Mouse (Mus musculus) embryonic facial prominence, embryonic 11.5 days (tissue): ENCODE data around the gene Ebp. TPM values are rescaled to one million over a fixed set of nuclear protein-coding genes. Genes with fewer than 3 reads are reported as not detected.
A peak's percentile ranks its signal among the peaks of the same experiment; 100 is the strongest.

ENCODE experiments used
- ATAC-seq: fragments of 200-750 bp; cut with Nextera tagmentation; replicated peaks from 2 replicates; pipeline ENCODE4 v1.8.0; 2017; ENCODE audit warnings: low read depth; ENCODE audit not compliant: insufficient number of reproducible peaks, low FRiP score, low TSS enrichment
- DNase-seq: peaks from one replicate; pipeline ENCODE4 v3.0.0-alpha.2; 2015; ENCODE audit warnings: low spot score
- H3K27ac ChIP-seq: fragments of 300-500 bp; sonication (generic); replicated peaks from 2 replicates; pipeline ENCODE4 v1.5.1; 2014; ENCODE audit warnings: mild to moderate bottlenecking, low read depth, low read length, control low read depth
- H3K27me3 ChIP-seq: fragments of 300-500 bp; sonication (generic); 2 replicates; pipeline ENCODE4 v1.6.1; 2014; ENCODE audit warnings: mild to moderate bottlenecking, low read length, moderate library complexity, mixed read lengths; ENCODE audit not compliant: control insufficient read depth, insufficient read depth
- H3K36me3 ChIP-seq: fragments of 300-500 bp; sonication (generic); replicated peaks from 2 replicates; pipeline ENCODE4 v1.6.1; 2014; ENCODE audit warnings: low read depth, mild to moderate bottlenecking, low read length, moderate library complexity, mixed read lengths; ENCODE audit not compliant: control insufficient read depth, insufficient read depth
- H3K4me1 ChIP-seq: fragments of 300-500 bp; sonication (generic); 2 replicates; pipeline ENCODE4 v1.6.1; 2014; ENCODE audit warnings: low read length, mixed read lengths; ENCODE audit not compliant: control insufficient read depth, insufficient read depth
- H3K4me2 ChIP-seq: fragments of 300-500 bp; sonication (generic); 2 replicates; pipeline ENCODE4 v1.6.1; 2014; ENCODE audit warnings: low read depth, mild to moderate bottlenecking, control low read depth, low read length, moderate library complexity
- H3K4me3 ChIP-seq: fragments of 300-500 bp; sonication (generic); 2 replicates; pipeline ENCODE4 v1.5.1; 2014; ENCODE audit warnings: low read depth, low read length, control low read depth
- H3K9ac ChIP-seq: fragments of 300-500 bp; sonication (generic); replicated peaks from 2 replicates; pipeline ENCODE4 v1.6.1; 2014; ENCODE audit warnings: mild to moderate bottlenecking, control low read depth, low read length
- H3K9me3 ChIP-seq: fragments of 300-500 bp; sonication (generic); replicated peaks from 2 replicates; pipeline ENCODE4 v1.6.1; 2016; ENCODE audit warnings: mild to moderate bottlenecking, low read length, inconsistent platforms, mixed read lengths; ENCODE audit not compliant: control insufficient read depth
- WGBS: fragments of 180-500 bp; shearing (Covaris S2); extraction: QIAGEN DNeasy Blood & Tissue Kit; methylation state at CpG from one replicate; pipeline ENCODE4 v1.1.7; 2014; 5-methylcytosine and 5-hydroxymethylcytosine counted together
- polyA plus RNA-seq: library from polyadenylated mRNA; unstranded; fragments of >200 nt; fragmentation: Nextera tagmentation; extraction: Ambion mirVana; gene quantifications from 2 replicates; pipeline ENCODE4 v1.2.1, GENCODE M21; 2014

Gene Ebp
- polyA plus RNA-seq, 1 experiment from 2014 or later, result 33.2 TPM

GRCm38 (mm10) chrX:8205551-8205950 is 12.2 kb upstream of the Ebp start:
- ATAC-seq, result no peak
- no peaks in the 10 kb centered on the region for H3K27me3 ChIP-seq
- 34% methylated on average over 7 of the region's 7 CpGs for WGBS
- H3K4me2 ChIP-seq, result peak overlapping the region; percentile 42
- no peaks in the 10 kb centered on the region for H3K9me3 ChIP-seq
- no peak for DNase-seq
- H3K4me3 ChIP-seq, result peak overlapping the region; percentile 50
- H3K9ac ChIP-seq, result peak overlapping the region; percentile 64; the same call in 1 of the 2 replicates
- no peaks in the 10 kb centered on the region for H3K4me1 ChIP-seq
- no peaks in the 10 kb centered on the region for H3K36me3 ChIP-seq
- no peak overlapping the region for H3K27ac ChIP-seq

GRCm38 (mm10) chrX:8205088-8205487 is 11.8 kb upstream of the Ebp start:
- no peaks in the 10 kb centered on the region for H3K27me3 ChIP-seq
- no peaks in the 10 kb centered on the region for H3K9me3 ChIP-seq
- DNase-seq, result no peak
- no peak overlapping the region for H3K4me3 ChIP-seq
- no peaks in the 10 kb centered on the region for H3K4me1 ChIP-seq
- no peak for ATAC-seq
- no peak overlapping the region for H3K4me2 ChIP-seq
- H3K36me3 ChIP-seq, result no peaks in the 10 kb centered on the region
- no peak overlapping the region for H3K27ac ChIP-seq
- no peak overlapping the region for H3K9ac ChIP-seq
- WGBS, result 74% methylated on average over 4 of the region's 4 CpGs

GRCm38 (mm10) chrX:8204076-8204475 is 10.8 kb upstream of the Ebp start:
- H3K4me2 ChIP-seq, result no peak overlapping the region
- 84% methylated on average over 10 of the region's 10 CpGs for WGBS
- no peak for DNase-seq

GRCm38 (mm10) chrX:8203105-8203504 is 9.8 kb upstream of the Ebp start:
- ATAC-seq (no peak), DNase-seq (no peak)
- no peaks in the 10 kb centered on the region for H3K4me1 ChIP-seq
- no peaks in the 10 kb centered on the region for H3K27me3 ChIP-seq
- H3K9ac ChIP-seq, result no peak overlapping the region
- H3K36me3 ChIP-seq, result no peaks in the 10 kb centered on the region
- no peaks in the 10 kb centered on the region for H3K9me3 ChIP-seq
- H3K27ac ChIP-seq, result no peak overlapping the region
- no peak overlapping the region for H3K4me2 ChIP-seq
- no peak overlapping the region for H3K4me3 ChIP-seq
- 80% methylated on average over 14 of the region's 14 CpGs for WGBS

More at GRCm38 (mm10) chrX:8204076-8204475, 10.8 kb upstream of the Ebp start:
- no peak overlapping the region for H3K9ac ChIP-seq
- no peaks in the 10 kb centered on the region for H3K27me3 ChIP-seq
- H3K9me3 ChIP-seq, result no peaks in the 10 kb centered on the region
- H3K4me3 ChIP-seq, result no peak overlapping the region
- H3K4me1 ChIP-seq, result no peaks in the 10 kb centered on the region
- no peaks in the 10 kb centered on the region for H3K36me3 ChIP-seq
- no peak overlapping the region for H3K27ac ChIP-seq
- ATAC-seq, result no peak

DNA sequence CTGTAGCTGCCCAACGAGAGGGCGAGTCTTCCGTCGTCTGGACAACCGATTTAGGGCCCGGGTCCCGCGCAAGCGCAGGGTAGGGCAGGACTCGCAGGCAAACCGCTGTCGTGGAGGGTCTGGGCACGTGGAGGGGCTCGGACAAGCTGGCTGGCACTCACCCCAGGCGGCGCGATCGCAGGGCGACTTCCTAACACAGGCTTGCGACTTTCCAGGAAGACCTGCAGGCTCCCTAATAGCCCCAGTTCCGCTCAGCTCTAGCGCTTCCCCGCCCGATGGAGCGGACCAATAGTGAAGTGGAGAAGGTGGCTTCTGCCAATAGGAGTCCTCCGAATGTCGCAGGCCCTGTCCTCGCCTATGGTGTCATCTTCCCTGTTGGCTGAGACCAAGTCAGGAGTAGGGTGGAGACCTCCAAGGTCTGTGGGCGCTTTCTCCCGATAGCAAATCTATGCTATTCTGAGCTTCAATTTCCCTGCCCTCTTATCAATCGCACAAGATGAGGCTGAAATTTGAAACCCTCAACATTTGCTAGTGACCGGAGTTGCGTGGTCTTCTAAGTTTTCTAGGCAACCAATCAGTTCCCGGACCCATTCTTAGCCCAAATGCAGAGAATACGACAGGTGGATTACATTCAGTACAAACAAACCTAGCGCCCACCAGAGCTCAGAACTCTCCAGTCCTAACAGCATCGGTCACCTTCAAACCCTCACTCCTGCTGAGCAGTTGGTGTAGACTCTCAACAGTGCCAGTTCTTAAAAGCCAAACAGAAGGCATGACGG is 483 bp downstream of the Ebp start:
- H3K4me1 ChIP-seq, result no peaks in the 10 kb centered on the region
- H3K9ac ChIP-seq, result peak overlapping the region; percentile 62
- H3K27me3 ChIP-seq, result no peaks in the 10 kb centered on the region
- H3K9me3 ChIP-seq, result no peaks in the 10 kb centered on the region
- H3K27ac ChIP-seq, result peak overlapping the region; percentile 28; the same call in 1 of the 2 replicates
- no peaks in the 10 kb centered on the region for H3K36me3 ChIP-seq
- 17% methylated on average over 38 of the region's 38 CpGs for WGBS
- DNase-seq (peak; percentile 80), ATAC-seq (peak; percentile 97)
- peak overlapping the region; percentile 52 for H3K4me2 ChIP-seq
- peak overlapping the region; percentile 46 for H3K4me3 ChIP-seq

- WGBS, result 13% methylated on average over 13 of the region's 13 CpGs
- Histone ChIP-seq H3K27ac (peak overlapping the region; percentile 28; the same call in 1 of the 2 replicates), H3K4me2 (peak overlapping the region; percentile 52), H3K4me3 (peak overlapping the region; percentile 46), H3K36me3 (no peaks in the 10 kb centered on the region), H3K9ac (peak overlapping the region; percentile 62), H3K27me3 (no peaks in the 10 kb centered on the region), H3K4me1 (no peaks in the 10 kb centered on the region), H3K9me3 (no peaks in the 10 kb centered on the region)
- DNase-seq (peak; percentile 1), ATAC-seq (peak; percentile 56; the same call in 1 of the 2 replicates)
Measured at GRCm38 (mm10) chrX:8192126-8192639, 1.1 kb downstream of the Ebp start.

DNA sequence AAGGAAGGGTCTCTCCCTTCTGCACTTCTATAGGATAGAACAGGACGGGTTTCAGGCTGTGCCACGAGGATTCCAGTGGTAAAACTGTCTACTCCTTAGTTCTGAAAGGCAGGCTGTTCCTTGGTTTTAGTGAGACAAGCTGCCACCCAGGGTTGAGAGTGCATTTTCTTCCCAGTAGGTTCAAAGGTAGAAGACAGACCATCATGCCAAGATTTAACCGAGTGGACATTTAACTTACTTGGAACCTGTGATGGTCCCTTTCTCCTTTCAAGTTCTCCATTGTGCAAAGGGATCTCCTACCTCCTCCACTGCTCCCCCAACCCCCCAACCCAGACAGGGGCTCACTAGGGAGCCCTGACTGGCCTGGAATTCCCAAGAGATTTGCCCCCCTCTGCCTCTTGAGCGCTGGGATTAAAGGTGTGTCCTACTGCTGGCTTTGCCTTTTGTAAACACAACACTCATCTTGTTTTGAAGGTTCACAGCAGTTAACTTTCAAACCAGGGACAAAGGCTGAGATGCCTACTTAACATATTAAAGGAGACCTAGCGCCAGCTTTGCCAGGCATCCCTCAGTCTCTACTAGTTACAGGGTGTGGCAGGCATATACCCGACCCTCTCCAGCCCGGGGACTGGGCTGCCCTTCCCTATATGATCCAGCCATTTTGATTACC is 10.3 kb downstream of the Ebp start:
- H3K36me3 ChIP-seq, result no peaks in the 10 kb centered on the region
- no peak for DNase-seq
- no peaks in the 10 kb centered on the region for H3K9me3 ChIP-seq
- no peaks in the 10 kb centered on the region for H3K27me3 ChIP-seq
- no peaks in the 10 kb centered on the region for H3K4me1 ChIP-seq
- H3K27ac ChIP-seq, result no peak overlapping the region
- no peak overlapping the region for H3K4me2 ChIP-seq
- no peak overlapping the region for H3K9ac ChIP-seq
- WGBS, result 12% methylated on average over 7 of the region's 7 CpGs
- H3K4me3 ChIP-seq, result no peak overlapping the region
- no peak for ATAC-seq

GRCm38 (mm10) chrX:8179646-8180045 is 13.7 kb downstream of the Ebp start:
- WGBS, result 89% methylated on average over 5 of the region's 5 CpGs
- no peak overlapping the region for H3K27ac ChIP-seq
- no peak overlapping the region for H3K4me3 ChIP-seq
- no peaks in the 10 kb centered on the region for H3K27me3 ChIP-seq
- DNase-seq, result no peak
- no peak for ATAC-seq
- no peak overlapping the region for H3K4me2 ChIP-seq
- no peaks in the 10 kb centered on the region for H3K4me1 ChIP-seq
- H3K36me3 ChIP-seq, result no peaks in the 10 kb centered on the region
- no peak overlapping the region for H3K9ac ChIP-seq
- H3K9me3 ChIP-seq, result no peaks in the 10 kb centered on the region
